Mouse (Mus musculus) embryonic fibroblast, embryonic 13.5 days (primary cell): ENCODE data around the gene Trpv4.

Experiments
- CTCF ChIP-seq: IDR thresholded peaks from 2 replicates; pipeline ENCODE4 v1.5.1; 2011; ENCODE audit warnings: mild to moderate bottlenecking, control low read depth, low read length, moderate library complexity, borderline replicate concordance; ENCODE audit not compliant: insufficient read depth
- POLR2A ChIP-seq: IDR thresholded peaks from 2 replicates; pipeline ENCODE4 v1.6.1; 2011; ENCODE audit warnings: low read depth, mild to moderate bottlenecking, control low read depth, low read length, moderate library complexity

DNA sequence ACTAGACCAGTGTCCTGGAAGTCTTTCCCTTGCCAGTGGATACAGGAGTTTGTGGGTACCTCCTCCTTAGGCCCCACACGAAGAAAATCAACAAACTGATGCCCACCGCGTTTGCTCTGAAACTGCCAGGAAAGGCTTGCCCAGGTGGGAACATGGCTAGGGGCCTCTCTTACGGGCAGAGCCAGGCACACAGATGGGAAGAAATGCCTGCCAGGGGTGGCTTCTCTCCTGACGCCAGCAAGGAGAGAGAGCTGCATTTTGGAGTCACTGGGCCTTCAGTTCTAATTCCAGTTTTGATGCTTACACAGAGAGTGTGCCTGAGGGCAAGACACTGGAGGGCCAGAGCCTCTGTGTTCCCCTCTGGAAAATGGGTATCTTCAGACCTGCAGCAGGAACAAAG lies 12.3 kb downstream of the Trpv4 start:
- TF ChIP-seq POLR2A (no peak), CTCF (no peak)
